Mouse (Mus musculus) midbrain, postnatal 0 days (tissue): ENCODE results near the gene Rbck1. TPM values are rescaled to one million over a fixed set of nuclear protein-coding genes. Genes with fewer than 3 reads are reported as not detected.

Source experiments
- ATAC-seq: fragments of 200-750 bp; cut with Nextera tagmentation; 2 replicates; pipeline ENCODE4 v1.8.0; 2017; ENCODE audit warnings: moderate number of reproducible peaks, mild to moderate bottlenecking, moderate TSS enrichment, moderate library complexity; ENCODE audit not compliant: low FRiP score
- DNase-seq: peaks from one replicate; pipeline ENCODE4 v3.0.0-alpha.2; 2015; ENCODE audit warnings: low spot score
- H3K27ac ChIP-seq: fragments of 300-500 bp; sonication (generic); 2 replicates; pipeline ENCODE4 v1.5.1; 2014; ENCODE audit warnings: low read depth, mild to moderate bottlenecking, low read length, mixed read lengths
- H3K27me3 ChIP-seq: fragments of 300-500 bp; sonication (generic); 2 replicates; pipeline ENCODE4 v1.6.1; 2014; ENCODE audit warnings: low read length, control low read depth, mixed read lengths; ENCODE audit not compliant: insufficient read depth
- H3K36me3 ChIP-seq: fragments of 300-500 bp; sonication (generic); 2 replicates; pipeline ENCODE4 v1.6.1; 2014; ENCODE audit warnings: low read length, control low read depth, mixed read lengths; ENCODE audit not compliant: insufficient read depth
- H3K4me1 ChIP-seq: fragments of 300-500 bp; sonication (generic); 2 replicates; pipeline ENCODE4 v1.6.1; 2014; ENCODE audit warnings: mild to moderate bottlenecking, control low read depth, antibody characterized with exemption, low read length, mixed read lengths; ENCODE audit not compliant: insufficient read depth
- H3K4me2 ChIP-seq: fragments of 300-500 bp; sonication (generic); 2 replicates; pipeline ENCODE4 v1.6.1; 2014; ENCODE audit warnings: low read depth, mild to moderate bottlenecking, low read length, mixed read lengths; ENCODE audit not compliant: poor library complexity, severe bottlenecking
- H3K4me3 ChIP-seq: fragments of 300-500 bp; sonication (generic); 2 replicates; pipeline ENCODE4 v1.5.1; 2014; ENCODE audit warnings: low read depth, mild to moderate bottlenecking, low read length, moderate library complexity
- H3K9ac ChIP-seq: fragments of 300-500 bp; sonication (generic); replicated peaks from 2 replicates; pipeline ENCODE4 v1.6.1; 2014; ENCODE audit warnings: mild to moderate bottlenecking, low read length, moderate library complexity, mixed read lengths; ENCODE audit not compliant: poor library complexity, severe bottlenecking
- H3K9me3 ChIP-seq: fragments of 300-500 bp; sonication (generic); 2 replicates; pipeline ENCODE4 v1.6.1; 2016; ENCODE audit warnings: low read length, control low read depth
- CTCF ChIP-seq: IDR thresholded peaks from 2 replicates; pipeline ENCODE4 v1.5.1; 2016; ENCODE audit warnings: antibody characterized with exemption, mild to moderate bottlenecking
- WGBS: fragments of 180-500 bp; shearing (Covaris S2); extraction: QIAGEN DNeasy Blood & Tissue Kit; methylation state at CpG from one replicate; pipeline ENCODE4 v1.1.7; 2014; 5-methylcytosine and 5-hydroxymethylcytosine counted together
- polyA plus RNA-seq: library from polyadenylated mRNA; unstranded; fragments of >200 nt; fragmentation: Nextera tagmentation; extraction: Ambion mirVana; gene quantifications from 2 replicates; pipeline ENCODE4 v1.2.1, GENCODE M21; 2015
- total RNA-seq: library from RNA; depleted of rRNA; stranded (reverse); fragments of >200 nt; gene quantifications from 2 replicates; pipeline ENCODE4 v1.2.3, GENCODE M21; 2014

The Rbck1 gene
- total and polyA plus RNA-seq, 2 experiments from 2014 or later: 90.5 to 118 TPM

GRCm38 (mm10) chr2:152322198-152322597, 10.3 kb downstream of the Rbck1 start:
- H3K27ac ChIP-seq: no peak overlapping the region
- WGBS: 96% methylated on average over 6 of the region's 6 CpGs

GRCm38 (mm10) chr2:152321558-152321957, 10.9 kb downstream of the Rbck1 start:
- Histone ChIP-seq H3K9me3 (no peaks in the 10 kb centered on the region), H3K27ac (no peak overlapping the region), H3K27me3 (no peaks in the 10 kb centered on the region), H3K36me3 (peaks cover 71% of the 10 kb centered on the region), H3K9ac (no peak overlapping the region), H3K4me2 (no peak overlapping the region), H3K4me3 (no peak overlapping the region), H3K4me1 (no peaks in the 10 kb centered on the region)
- DNase-seq: no peak
- no peak for TF ChIP-seq CTCF
- 93% methylated on average over 5 of the region's 5 CpGs for WGBS
- no peak for ATAC-seq

More at GRCm38 (mm10) chr2:152322198-152322597, 10.3 kb downstream of the Rbck1 start:
- no peaks in the 10 kb centered on the region for H3K9me3 ChIP-seq
- no peak overlapping the region for H3K4me3 ChIP-seq
- H3K36me3 ChIP-seq: peaks cover 73% of the 10 kb centered on the region
- H3K9ac ChIP-seq: no peak overlapping the region
- H3K27me3 ChIP-seq: no peaks in the 10 kb centered on the region
- ATAC-seq (no peak), DNase-seq (no peak)
- no peaks in the 10 kb centered on the region for H3K4me1 ChIP-seq
- TF ChIP-seq CTCF: no peak
- no peak overlapping the region for H3K4me2 ChIP-seq

- H3K4me3 ChIP-seq: no peak overlapping the region
- no peak overlapping the region for H3K4me2 ChIP-seq
- no peaks in the 10 kb centered on the region for H3K4me1 ChIP-seq
- whole genome bisulfite sequencing: 91% methylated on average over 6 of the region's 6 CpGs
- H3K27ac ChIP-seq: no peak overlapping the region
- no peaks in the 10 kb centered on the region for H3K27me3 ChIP-seq
- no peaks in the 10 kb centered on the region for H3K9me3 ChIP-seq
- H3K9ac ChIP-seq: no peak overlapping the region
- peaks cover 59% of the 10 kb centered on the region for H3K36me3 ChIP-seq
- no peak for ATAC-seq
- no peak for TF ChIP-seq CTCF
- no peak for DNase-seq
These were observed 15.4 kb downstream of the Rbck1 start for GRCm38 (mm10) chr2:152317054-152317453.

- Histone ChIP-seq H3K4me2 (no peak overlapping the region), H3K27me3 (no peaks in the 10 kb centered on the region), H3K4me3 (no peak overlapping the region), H3K27ac (no peak overlapping the region), H3K36me3 (peaks cover 68% of the 10 kb centered on the region), H3K9me3 (no peaks in the 10 kb centered on the region), H3K9ac (no peak overlapping the region), H3K4me1 (no peaks in the 10 kb centered on the region)
- no peak for DNase-seq
- 94% methylated on average over 6 of the region's 6 CpGs for WGBS
- TF ChIP-seq CTCF: no peak
- no peak for ATAC-seq
These were observed 18.5 kb downstream of the Rbck1 start for GRCm38 (mm10) chr2:152313926-152314325.

- H3K27ac ChIP-seq: no peak overlapping the region
- no peaks in the 10 kb centered on the region for H3K9me3 ChIP-seq
- H3K4me1 ChIP-seq: no peaks in the 10 kb centered on the region
- no peak for TF ChIP-seq CTCF
- peaks cover 68% of the 10 kb centered on the region for H3K36me3 ChIP-seq
- H3K4me2 ChIP-seq: no peak overlapping the region
- DNase-seq: no peak
- no peak for ATAC-seq
- no peaks in the 10 kb centered on the region for H3K27me3 ChIP-seq
- H3K4me3 ChIP-seq: no peak overlapping the region
- H3K9ac ChIP-seq: no peak overlapping the region
- 84% methylated on average over 7 of the region's 7 CpGs for WGBS
These were observed 19.5 kb downstream of the Rbck1 start for GRCm38 (mm10) chr2:152312996-152313395.

- ATAC-seq (no peak), DNase-seq (no peak)
- Histone ChIP-seq H3K27me3 (no peaks in the 10 kb centered on the region), H3K27ac (no peak overlapping the region), H3K9ac (no peak overlapping the region), H3K4me3 (no peak overlapping the region), H3K4me2 (no peak overlapping the region), H3K9me3 (no peaks in the 10 kb centered on the region), H3K4me1 (no peaks in the 10 kb centered on the region), H3K36me3 (peaks cover 69% of the 10 kb centered on the region)
- TF ChIP-seq CTCF: no peak
- 91% methylated on average over 3 of the region's 3 CpGs for WGBS
These were observed 25.3 kb downstream of the Rbck1 start for GRCm38 (mm10) chr2:152307186-152307585.
